Mouse (Mus musculus) cerebellum, adult 2 months (tissue): ENCODE results near the gene Fez1.
A peak's percentile ranks its signal among the peaks of the same experiment; 100 is the strongest.

Experiments used
- CTCF ChIP-seq: fragments of 200-500 bp; IDR thresholded peaks from 2 replicates; pipeline ENCODE4 v1.5.1; 2011; ENCODE audit warnings: low read depth, mild to moderate bottlenecking, control low read depth, low read length, moderate library complexity, borderline replicate concordance; ENCODE audit not compliant: insufficient read depth
- POLR2A ChIP-seq: fragments of 200-500 bp; IDR thresholded peaks from 2 replicates; pipeline ENCODE4 v1.6.1; 2011; ENCODE audit warnings: low read length, control low read depth, borderline replicate concordance; ENCODE audit not compliant: insufficient read depth

DNA sequence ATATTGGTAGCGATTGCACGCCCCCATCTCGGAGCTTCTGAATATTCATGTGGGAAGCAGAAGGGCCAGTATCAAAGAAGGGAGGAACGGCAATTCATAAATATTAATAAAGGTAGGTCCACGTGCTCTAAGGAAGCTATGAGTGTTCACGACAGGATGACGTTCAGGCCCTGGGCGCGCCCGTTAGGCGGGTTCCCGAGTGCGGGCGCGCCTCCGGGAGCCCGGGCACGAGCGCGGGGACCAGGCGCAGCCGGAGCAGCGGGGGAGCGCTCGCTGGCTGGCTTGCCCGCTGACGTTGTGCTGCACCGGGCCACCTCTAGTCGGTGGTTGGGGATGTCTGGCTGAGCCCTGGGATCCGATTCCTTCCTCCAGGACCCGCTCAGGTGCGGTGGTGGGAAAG, 10.9 kb downstream of the Fez1 start:
- peak; percentile 14; the same call in 1 of the 2 replicates for TF ChIP-seq CTCF
- peak; percentile 85 for TF ChIP-seq POLR2A
